Mouse (Mus musculus) kidney, adult 18-20 months (tissue): Measurements from ENCODE around the gene Isy1.
"Not testable (repeated sequence)": the region's sequence is repeated elsewhere in the genome, so short reads cannot be mapped to it uniquely, and the experiment has no call there.

Experiments used
- DNase-seq: peaks from one replicate; pipeline ENCODE4 v3.0.0; 2021

The Isy1 gene

GRCm38 (mm10) chr6:87774909-87775308 lies 63.7 kb downstream of the Isy1 start:
- no peak for DNase-seq

- DNase-seq = no peak
These were observed 64.1 kb downstream of the Isy1 start for GRCm38 (mm10) chr6:87774466-87774865.

- no peak for DNase-seq
These were observed 68.0 kb downstream of the Isy1 start for GRCm38 (mm10) chr6:87770626-87771025.

GRCm38 (mm10) chr6:87764296-87764695 lies 74.3 kb downstream of the Isy1 start:
- DNase-seq = not testable (repeated sequence)
